Mouse (Mus musculus): Measurements from ENCODE around the gene S100a3.

DNA sequence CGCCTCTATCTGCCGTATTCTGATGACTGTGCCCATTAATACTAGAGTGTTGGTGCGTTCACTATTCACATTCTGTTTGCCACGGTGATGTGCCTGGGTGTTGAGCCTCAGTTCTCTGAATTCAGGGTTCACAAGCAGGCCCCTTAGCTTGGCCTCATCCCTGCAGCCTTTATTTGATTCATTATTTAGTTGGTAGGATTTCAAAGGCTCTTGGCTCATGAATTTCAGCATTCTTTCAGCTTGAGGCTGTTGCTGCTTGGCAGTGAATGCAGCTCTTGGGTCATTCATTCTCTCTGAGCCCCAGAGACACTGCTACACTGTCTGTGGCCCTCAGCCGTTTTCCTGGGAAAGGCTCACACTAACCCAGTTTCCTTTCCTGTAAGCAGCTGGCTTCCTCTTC lies 4.4 kb upstream of the S100a3 start:
- no peak for TF ChIP-seq CTCF (IDR thresholded peaks at IDR 0.05; ENCODE audit: low read depth)
- no peak for TF ChIP-seq EP300 (IDR thresholded peaks at IDR 0.05; ENCODE audit: low read depth)

All from liver, postnatal 0 days (tissue).